ENCODE assay signal across 27 mouse cellular contexts in the genomic region with DNA sequence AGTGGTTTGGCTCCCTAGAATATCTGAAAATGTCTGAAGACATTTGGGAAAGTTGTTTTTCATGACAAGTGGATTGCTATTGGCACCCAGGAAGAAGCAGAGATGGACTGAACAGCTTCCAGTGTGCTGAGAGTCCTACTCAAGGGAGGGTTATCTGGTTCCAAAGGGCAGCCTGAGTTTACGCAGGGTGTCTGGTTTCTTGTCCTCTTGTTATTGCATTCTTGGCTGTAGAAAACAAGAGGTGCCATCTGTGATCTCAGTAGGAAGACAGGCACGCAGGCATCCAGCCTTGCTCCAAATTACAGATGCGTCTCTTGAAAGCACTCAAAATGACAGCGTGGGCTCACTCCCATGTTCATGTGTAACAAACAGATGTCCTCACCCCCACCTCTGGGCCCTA.
DNase-seq lines count a peak whose midpoint lies in the region; ATAC-seq lines count a peak whose summit lies in the region.
"Had no signal": no experiment of that assay in that cellular context is flagged by ENCODE, and none has a peak within 500 bp of the region (broad histone marks: within the 10 kb centered on the region; RNA-seq: fewer than 3 reads in every experiment).

No protein-coding gene starts in this region.

- 0 out of 2 replicates have a peak overlapping the region, but pooled peaks have one; percentile 17 for H3K27ac ChIP-seq in hindbrain, embryonic 16.5 days (ENCODE audit: low read depth, low read length)
- no peak overlapping the region for H3K27ac ChIP-seq in hindbrain, embryonic 11.5 days (ENCODE audit: low read depth, low read length)
- 0 out of 2 replicates have a peak overlapping the region, but pooled peaks have one; percentile 35 for H3K27ac ChIP-seq in liver, embryonic 16.5 days (ENCODE audit: low read length)
- no peak overlapping the region for H3K27ac ChIP-seq in intestine, embryonic 16.5 days (ENCODE audit: low read length)
- H3K27ac ChIP-seq: forebrain, embryonic 13.5 days; heart, adult 2 months; heart, embryonic 13.5 days; kidney, embryonic 15.5 days; liver, embryonic 13.5 days; midbrain, embryonic 10.5 days; neural tube, embryonic 12.5 days had no signal

- H3K36me3 ChIP-seq in hindbrain, embryonic 16.5 days (ENCODE audit: control insufficient read depth, insufficient read depth, low read length) = no peaks in the 10 kb centered on the region
- no peaks in the 10 kb centered on the region for H3K36me3 ChIP-seq in hindbrain, embryonic 11.5 days (ENCODE audit: control insufficient read depth, insufficient read depth, low read length)
- no peaks in the 10 kb centered on the region for H3K36me3 ChIP-seq in liver, embryonic 16.5 days (ENCODE audit: control insufficient read depth, insufficient read depth)
- H3K36me3 ChIP-seq in intestine, embryonic 16.5 days (ENCODE audit: control insufficient read depth, insufficient read depth, low read length) = no peaks in the 10 kb centered on the region
- H3K36me3 ChIP-seq: heart, embryonic 13.5 days; kidney, embryonic 15.5 days; liver, embryonic 13.5 days; midbrain, embryonic 10.5 days; neural tube, embryonic 12.5 days had no signal

- H3K9ac ChIP-seq in hindbrain, embryonic 16.5 days (ENCODE audit: low read depth, low read length) = no peak overlapping the region
- H3K9ac ChIP-seq in hindbrain, embryonic 11.5 days (ENCODE audit: low read depth, low read length) = no peak overlapping the region
- H3K9ac ChIP-seq in liver, embryonic 16.5 days (ENCODE audit: low read depth, low read length) = no peak overlapping the region
- H3K9ac ChIP-seq in intestine, embryonic 16.5 days (ENCODE audit: low read depth, low read length) = no peak overlapping the region
- H3K9ac ChIP-seq: forebrain, embryonic 13.5 days; heart, embryonic 13.5 days; kidney, embryonic 15.5 days; liver, embryonic 13.5 days; lung, embryonic 14.5 days; neural tube, embryonic 12.5 days had no signal

- ATAC-seq in hindbrain, embryonic 16.5 days = no peak
- ATAC-seq in hindbrain, embryonic 11.5 days (ENCODE audit: low FRiP score) = no peak
- no peak for ATAC-seq in liver, embryonic 16.5 days (ENCODE audit: low read depth)
- peak; percentile 78 for ATAC-seq in intestine, embryonic 16.5 days
- ATAC-seq: CD4-positive, CD25-positive, alpha-beta regulatory T cell, adult 4 months; forebrain, embryonic 13.5 days; midbrain, embryonic 16.5 days had no signal

- H3K4me1 ChIP-seq in hindbrain, embryonic 16.5 days (ENCODE audit: control insufficient read depth, insufficient read depth, low read depth, low read length) = no peaks in the 10 kb centered on the region
- no peaks in the 10 kb centered on the region for H3K4me1 ChIP-seq in hindbrain, embryonic 11.5 days (replicated peaks; ENCODE audit: control insufficient read depth, insufficient read depth, low read length)
- no peaks in the 10 kb centered on the region; the same call in 1 of the 2 replicates for H3K4me1 ChIP-seq in liver, embryonic 16.5 days (ENCODE audit: control insufficient read depth, low read depth, low read length)
- H3K4me1 ChIP-seq in intestine, embryonic 16.5 days (ENCODE audit: control insufficient read depth, insufficient read depth, low read length) = 0 out of 2 replicates have a peak, but pooled peaks cover 5% of the 10 kb centered on the region
- H3K4me1 ChIP-seq: neural tube, embryonic 12.5 days had no signal

- H3K9me3 ChIP-seq in hindbrain, embryonic 16.5 days (ENCODE audit: control insufficient read depth, low read length) = no peaks in the 10 kb centered on the region
- H3K9me3 ChIP-seq in hindbrain, embryonic 11.5 days (ENCODE audit: control insufficient read depth, low read length) = no peaks in the 10 kb centered on the region
- H3K9me3 ChIP-seq in liver, embryonic 16.5 days (replicated peaks; ENCODE audit: control insufficient read depth, low read length) = no peaks in the 10 kb centered on the region
- no peaks in the 10 kb centered on the region for H3K9me3 ChIP-seq in intestine, embryonic 16.5 days (ENCODE audit: control insufficient read depth, low read length)
- H3K9me3 ChIP-seq: forebrain, embryonic 13.5 days; heart, embryonic 13.5 days; kidney, embryonic 15.5 days; liver, embryonic 13.5 days; midbrain, embryonic 10.5 days; neural tube, embryonic 12.5 days had no signal

- H3K27me3 ChIP-seq in hindbrain, embryonic 16.5 days (replicated peaks; ENCODE audit: control insufficient read depth, insufficient read depth, low read length) = no peaks in the 10 kb centered on the region
- H3K27me3 ChIP-seq in hindbrain, embryonic 11.5 days (ENCODE audit: control insufficient read depth, insufficient read depth, low read length) = no peaks in the 10 kb centered on the region
- H3K27me3 ChIP-seq in liver, embryonic 16.5 days (ENCODE audit: control insufficient read depth, insufficient read depth, low read depth, low read length) = no peaks in the 10 kb centered on the region
- H3K27me3 ChIP-seq in intestine, embryonic 16.5 days (replicated peaks; ENCODE audit: control insufficient read depth, insufficient read depth, low read length) = no peaks in the 10 kb centered on the region
- H3K27me3 ChIP-seq: forebrain, embryonic 13.5 days; heart, embryonic 13.5 days; kidney, embryonic 15.5 days; liver, embryonic 13.5 days; neural tube, embryonic 12.5 days had no signal

- WGBS in hindbrain, embryonic 16.5 days = 44% methylated on average over 4 of the region's 4 CpGs
- WGBS in hindbrain, embryonic 11.5 days = 61% methylated on average over 4 of the region's 4 CpGs
- 50% methylated on average over 4 of the region's 4 CpGs for WGBS in liver, embryonic 16.5 days (ENCODE audit: insufficient replicate concordance)
- 38% methylated on average over 4 of the region's 4 CpGs for WGBS in intestine, embryonic 16.5 days

- no peak overlapping the region for H3K4me2 ChIP-seq in hindbrain, embryonic 16.5 days (ENCODE audit: low read length)
- no peak overlapping the region for H3K4me2 ChIP-seq in hindbrain, embryonic 11.5 days (replicated peaks; ENCODE audit: low read depth, low read length)
- H3K4me2 ChIP-seq in liver, embryonic 16.5 days (ENCODE audit: low read depth, low read length) = no peak overlapping the region
- H3K4me2 ChIP-seq in intestine, embryonic 16.5 days (ENCODE audit: low read depth, low read length) = no peak overlapping the region
- H3K4me2 ChIP-seq: forebrain, embryonic 13.5 days; heart, embryonic 13.5 days; kidney, embryonic 15.5 days; liver, embryonic 13.5 days; lung, embryonic 14.5 days; neural tube, embryonic 12.5 days had no signal

- DNase-seq in hindbrain, embryonic 11.5 days (ENCODE audit: low spot score) = no peak
- no peak for DNase-seq in liver
- no peak for DNase-seq in adrenal gland, adult 18-20 months (ENCODE audit: low spot score in 2 of 2)
- no peak for DNase-seq in frontal cortex, postnatal 14 days (ENCODE audit: low spot score in 2 of 2)
- DNase-seq: adrenal gland, postnatal 25 days; cerebellum, postnatal 25 days; gastrocnemius, postnatal 36 days; heart, adult 2 months; heart, postnatal 10 days; kidney, adult 18-20 months; kidney, postnatal 4 days; liver, embryonic 13.5 days; lung, embryonic 14.5 days; right cerebral cortex, postnatal 4 days; thymus, adult 2 months; thymus, postnatal 36 days had no signal

- no peak overlapping the region for H3K4me3 ChIP-seq in hindbrain, embryonic 16.5 days (ENCODE audit: low read length)
- no peak overlapping the region for H3K4me3 ChIP-seq in hindbrain, embryonic 11.5 days (ENCODE audit: low read depth, low read length)
- no peak overlapping the region for H3K4me3 ChIP-seq in liver, embryonic 16.5 days (ENCODE audit: low read depth, low read length)
- H3K4me3 ChIP-seq in intestine, embryonic 16.5 days (ENCODE audit: low read length) = no peak overlapping the region
- H3K4me3 ChIP-seq: forebrain, embryonic 13.5 days; heart, adult 2 months; heart, embryonic 13.5 days; kidney, embryonic 15.5 days; liver, embryonic 13.5 days; midbrain, embryonic 10.5 days; myocyte; neural tube, embryonic 12.5 days had no signal

Comparison
In these comparisons a context has a peak if more than half of its experiments do, and no peak if none do; other contexts are left out.
1. H3K27ac ChIP-seq: peak in hindbrain, embryonic 16.5 days (single experiment) and liver, embryonic 16.5 days (single experiment); none in hindbrain, embryonic 11.5 days (single experiment) and intestine, embryonic 16.5 days (single experiment).